Mouse (Mus musculus): Measurements from ENCODE around the gene Elmo1.

GRCm38 (mm10) chr13:20295278-20295970, 205.0 kb downstream of the Elmo1 start:
- no peak for TF ChIP-seq CTCF (IDR thresholded peaks at IDR 0.05; ENCODE audit: borderline replicate concordance, control insufficient read depth, extremely low read depth, insufficient read depth, low read length, poor library complexity)
- TF ChIP-seq POLR2A (IDR thresholded peaks at IDR 0.05; ENCODE audit: control insufficient read depth, extremely low read depth, insufficient read depth, low read length, poor library complexity), result no peak

All from thymus, adult 2 months (tissue).